Mouse (Mus musculus) right cerebral cortex, postnatal 10 days (tissue): ENCODE data around the gene 1700013F07Rik.
"Not testable (repeated sequence)": the region's sequence is repeated elsewhere in the genome, so short reads cannot be mapped to it uniquely, and the experiment has no call there.

Experiments
- DNase-seq, 2 experiments: peaks; one replicate each; pipeline ENCODE4 v3.0.0; 2021; ENCODE audit warnings: low spot score in 2 of 2

Gene 1700013F07Rik

DNA sequence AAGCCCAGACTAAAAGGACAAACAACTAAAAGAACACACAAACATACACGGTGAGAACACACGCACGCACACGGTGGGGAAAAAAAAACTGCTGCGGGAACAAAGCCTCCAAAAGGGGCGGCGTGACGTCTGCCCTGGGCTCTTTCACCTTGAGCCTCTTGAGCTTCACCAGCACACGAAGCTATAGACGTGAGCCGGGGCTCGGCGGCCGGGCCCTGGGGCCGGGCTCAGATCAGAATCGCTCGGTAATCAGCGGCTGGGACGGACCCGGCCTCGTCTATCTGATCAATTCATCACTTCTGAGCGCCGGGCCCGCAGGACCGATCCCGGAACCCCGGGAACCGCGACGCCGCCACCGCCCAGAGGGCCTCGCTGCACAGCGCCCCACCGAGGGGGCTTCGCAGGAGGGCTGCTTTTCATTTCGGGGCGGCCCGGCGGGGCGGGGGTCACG, 20.2 kb downstream of the 1700013F07Rik start:
- DNase-seq = peak in 1 of 2 experiments; percentile 53

DNA sequence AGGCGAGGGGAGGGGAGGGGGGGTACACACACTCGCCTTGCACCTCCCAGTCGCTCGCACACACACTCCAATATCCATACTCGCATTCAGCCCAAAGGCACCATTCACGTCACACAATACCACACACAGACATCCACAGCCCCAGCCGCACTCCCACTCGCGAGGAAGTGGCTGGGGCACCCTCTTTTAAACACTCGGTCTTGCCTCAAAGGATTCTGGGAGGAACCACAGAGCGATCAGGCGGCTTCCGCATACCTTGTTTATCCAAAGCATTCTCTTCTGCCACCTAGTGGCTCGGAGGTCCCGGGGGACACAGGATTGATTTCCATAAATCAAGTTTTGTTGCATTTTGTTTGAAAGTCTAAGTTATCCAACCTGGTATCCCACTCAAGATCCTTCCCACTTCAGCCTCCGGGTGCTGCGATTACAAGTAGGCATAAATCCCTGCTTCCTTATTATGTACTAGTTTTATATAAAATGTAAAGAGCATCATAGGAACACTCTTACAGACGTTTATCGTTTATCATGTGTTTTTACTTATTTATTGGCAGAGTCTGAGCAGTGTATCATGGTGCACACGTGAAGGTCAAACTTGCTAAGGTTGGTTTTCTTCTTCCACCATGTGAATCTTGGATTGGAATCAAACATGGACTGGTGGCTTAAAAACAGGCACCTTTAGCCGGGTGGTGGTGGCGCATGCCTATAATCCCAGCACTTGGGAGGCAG, 20.8 kb downstream of the 1700013F07Rik start:
- peak; percentile 96 to 97 for DNase-seq

DNA sequence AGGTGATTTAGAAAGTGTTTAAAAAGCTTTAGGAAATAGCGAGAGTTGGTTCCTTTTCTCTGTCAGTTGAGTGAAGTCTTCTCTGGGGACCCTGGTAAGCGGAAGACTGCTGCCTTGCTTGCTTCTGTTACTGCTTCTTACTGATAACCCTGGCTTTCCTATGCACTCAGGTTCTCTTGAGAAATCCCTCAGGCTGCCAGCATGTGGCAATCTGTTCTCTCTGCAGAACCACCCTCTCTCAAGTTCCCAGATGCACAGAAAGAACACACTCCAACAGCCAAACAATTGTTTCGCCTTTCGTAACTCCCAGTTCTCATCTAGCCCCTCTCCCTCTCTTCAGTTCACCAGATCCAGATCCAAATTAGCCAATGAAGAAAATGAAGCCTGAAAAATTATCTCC, 23.9 kb downstream of the 1700013F07Rik start:
- DNase-seq = no peak

DNA sequence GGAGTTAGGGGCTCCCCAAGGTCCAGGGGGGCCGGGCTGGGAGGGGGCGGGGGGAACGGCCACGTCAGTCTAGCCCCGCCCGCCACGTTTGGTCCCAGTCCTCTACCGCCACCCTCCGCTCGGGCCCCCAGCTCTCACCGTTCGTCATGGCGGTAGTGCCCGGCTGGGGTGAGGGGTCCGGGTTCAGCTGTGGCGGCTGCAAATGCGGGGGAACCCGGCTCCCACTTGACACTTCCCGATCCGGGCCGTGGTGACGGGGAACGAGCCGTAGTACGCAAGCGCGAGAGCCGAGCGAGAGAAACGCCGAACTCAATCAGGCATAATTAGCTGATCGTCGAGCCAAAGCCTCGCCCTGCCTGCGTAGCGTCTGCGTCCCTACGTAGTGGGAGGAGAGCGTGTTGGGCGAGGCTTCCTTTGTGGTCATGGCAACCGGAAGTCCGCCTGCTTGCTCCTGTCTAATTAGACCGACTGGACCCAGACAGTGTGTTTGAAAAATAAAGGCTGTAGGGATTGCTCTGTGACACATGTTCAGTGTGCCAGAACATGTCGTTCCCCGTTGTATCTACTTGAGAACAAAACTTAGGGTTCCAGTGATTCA, 28.3 kb downstream of the 1700013F07Rik start, which contains the start of gene Tmem167b:
Gene Tmem167b (minus strand): TSS at position 334 of the 598 bp plus-strand sequence.
- peak; percentile 98 for DNase-seq

DNA sequence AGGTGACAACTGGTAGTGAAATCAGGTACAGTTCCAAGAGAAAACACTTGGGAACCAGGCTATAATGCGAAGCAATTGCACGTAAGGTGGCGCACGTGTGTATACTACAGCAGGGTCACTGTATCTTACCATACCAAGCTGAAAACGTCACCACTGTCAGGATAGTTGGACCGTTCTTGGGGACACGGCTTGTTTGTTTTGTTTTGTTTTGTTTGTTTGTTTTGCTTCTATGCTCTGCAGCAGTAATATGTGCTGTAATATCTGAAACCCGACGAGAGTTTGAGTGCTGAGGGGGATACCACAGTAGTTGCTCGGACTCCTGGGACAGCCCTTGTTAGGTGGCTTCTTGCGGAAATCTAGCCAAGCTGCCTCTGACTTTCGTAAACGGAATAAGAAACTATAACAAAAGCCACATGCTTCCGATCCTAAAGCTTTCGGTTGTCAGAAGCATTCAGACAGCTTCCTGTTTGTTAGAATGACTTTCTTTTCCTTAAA, 28.9 kb downstream of the 1700013F07Rik start:
- peak in 1 of 2 experiments; percentile 36 for DNase-seq

DNA sequence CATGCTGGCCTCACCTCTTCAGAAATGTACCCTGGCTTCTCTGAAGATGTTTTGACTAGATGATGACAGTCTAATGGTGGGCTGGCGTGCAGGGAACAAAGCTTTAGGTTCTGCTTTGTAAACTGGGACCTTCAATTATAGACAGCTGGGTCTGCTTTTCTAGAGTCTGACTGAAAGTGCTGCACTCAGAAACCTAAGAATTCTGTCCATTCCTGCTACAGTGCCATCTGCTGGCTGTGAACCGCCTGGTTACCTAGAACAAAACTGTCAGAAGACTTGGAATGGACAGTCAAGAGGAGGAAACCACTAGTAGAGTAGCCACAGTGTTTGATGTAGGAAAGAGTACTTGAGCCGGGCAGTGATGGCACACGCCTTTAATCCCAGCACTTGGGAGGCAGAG, 29.4 kb downstream of the 1700013F07Rik start:
- peak; percentile 84 to 85 for DNase-seq

DNA sequence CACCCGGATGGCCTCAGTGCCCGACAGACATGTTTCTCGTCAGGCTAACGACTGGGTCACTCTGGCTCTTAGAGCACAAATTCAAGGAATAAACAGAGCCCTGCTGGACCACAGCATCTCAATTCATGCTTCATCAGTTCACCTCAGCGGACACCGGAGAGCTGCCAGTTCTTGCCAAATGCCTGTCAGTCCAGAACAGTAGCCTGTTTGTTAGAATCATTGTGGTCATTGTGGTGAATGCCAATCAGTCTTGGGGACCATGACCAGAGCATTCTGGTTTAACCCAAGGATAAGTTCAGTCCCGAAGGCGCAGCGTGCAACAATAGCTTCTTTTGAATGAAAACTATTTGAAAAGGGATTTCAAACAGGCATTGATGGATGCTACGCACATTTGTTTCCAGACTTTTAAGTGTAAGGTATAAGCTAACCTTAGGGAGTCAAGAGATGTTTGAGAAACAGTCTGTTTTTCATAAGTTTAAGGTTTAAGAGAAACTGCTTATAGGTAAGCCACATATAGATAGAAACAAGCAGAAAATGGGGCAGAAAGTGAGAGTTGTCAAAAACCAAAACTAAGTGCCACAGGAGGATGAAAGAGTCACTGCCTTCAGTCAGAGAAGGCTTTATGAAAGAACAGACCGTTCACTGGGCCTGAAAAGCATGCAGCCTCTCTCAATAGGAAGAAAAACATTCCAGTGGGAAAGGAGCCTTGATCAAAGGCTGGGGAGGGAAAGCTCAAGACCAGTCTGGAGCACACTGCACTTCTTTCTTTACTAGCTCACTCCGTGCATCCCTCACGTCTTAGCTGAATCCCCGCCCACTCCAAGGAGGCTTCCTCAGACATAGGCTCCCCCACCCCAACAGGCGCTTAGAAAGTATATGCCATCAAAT, 34.3 kb downstream of the 1700013F07Rik start:
- DNase-seq = peak; percentile 67 to 79

DNA sequence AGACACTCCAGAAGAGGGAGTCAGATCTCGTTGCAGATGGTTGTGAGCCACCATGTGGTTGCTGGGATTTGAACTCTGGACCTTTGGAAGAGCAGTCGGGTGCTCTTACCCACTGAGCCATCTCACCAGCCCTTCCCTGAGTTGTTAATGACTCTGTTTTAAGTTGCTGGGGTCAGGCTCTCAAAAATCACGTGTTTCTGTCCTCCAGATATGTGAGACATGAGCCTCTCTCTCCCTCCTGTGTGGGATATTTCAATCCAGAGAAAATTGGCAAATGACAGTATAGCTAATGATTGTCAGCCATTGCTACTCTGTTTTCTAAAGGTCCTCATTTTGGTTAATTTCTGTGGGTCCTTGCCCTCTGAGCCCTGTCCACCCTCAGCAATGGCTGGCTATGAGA, 35.7 kb downstream of the 1700013F07Rik start:
- not testable (repeated sequence) for DNase-seq

DNA sequence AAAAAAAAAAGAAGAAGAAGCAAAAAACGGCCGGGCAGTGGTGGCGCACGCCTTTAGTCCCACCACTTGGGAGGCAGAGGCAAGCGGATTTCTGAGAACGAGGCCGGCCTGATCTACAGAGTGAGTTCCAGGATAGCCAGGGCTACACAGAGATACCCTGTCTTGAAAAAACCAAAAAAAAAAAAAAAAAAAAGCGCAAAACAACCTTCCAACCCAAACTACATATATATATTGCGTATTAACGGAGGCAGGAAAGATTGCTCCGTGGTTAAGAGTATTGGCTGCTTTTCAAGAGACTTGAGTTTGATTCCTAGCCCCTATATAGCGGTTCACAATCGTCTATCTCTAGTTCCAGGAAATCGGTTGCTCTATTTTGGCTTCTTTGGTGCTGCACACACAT, 36.9 kb downstream of the 1700013F07Rik start:
- DNase-seq = no peak

DNA sequence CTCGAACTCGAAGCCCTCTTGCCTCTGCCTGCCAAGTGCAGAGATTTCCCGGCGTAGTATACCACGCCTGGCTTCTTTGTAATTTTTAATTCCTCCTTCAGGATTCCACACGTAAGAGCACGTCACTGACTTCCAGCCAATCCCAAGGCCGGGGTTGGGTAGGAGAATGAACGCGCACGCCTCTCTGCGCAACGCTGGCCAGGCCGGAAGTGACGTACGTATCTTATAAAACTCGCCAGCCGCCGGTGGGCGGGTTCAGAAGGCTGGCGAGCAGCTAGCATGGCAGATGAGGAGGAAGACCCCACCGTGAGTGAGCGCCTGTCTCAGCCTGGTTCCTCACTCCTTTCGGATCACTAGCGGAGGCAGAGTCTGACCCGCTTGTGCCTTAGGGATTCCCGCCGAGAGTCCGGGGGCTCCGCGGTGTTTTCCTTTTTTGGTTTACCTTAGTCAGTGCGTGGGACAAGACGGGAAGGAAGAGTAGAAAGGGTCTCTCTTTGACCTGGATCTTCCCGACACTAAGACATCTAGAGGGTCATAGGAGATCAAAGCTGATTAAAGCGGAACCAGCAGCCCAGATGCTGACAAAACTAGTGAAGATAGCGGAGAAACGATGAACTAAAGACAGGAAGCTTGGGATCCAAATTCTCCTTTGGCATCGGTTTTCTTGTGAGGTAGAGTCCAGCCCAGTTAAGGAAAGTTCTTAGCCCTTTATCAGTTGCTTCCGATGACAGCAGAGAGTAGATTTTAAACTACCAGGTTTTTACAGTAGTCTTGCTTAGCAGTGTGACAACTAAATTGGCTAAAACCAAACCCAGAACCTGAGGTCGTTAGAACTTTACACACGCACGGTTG, 37.7 kb downstream of the 1700013F07Rik start, which contains the start of gene Taf13:
Gene Taf13 (plus strand): TSS at position 256 of the 852 bp plus-strand sequence.
- DNase-seq = peak; percentile 98

DNA sequence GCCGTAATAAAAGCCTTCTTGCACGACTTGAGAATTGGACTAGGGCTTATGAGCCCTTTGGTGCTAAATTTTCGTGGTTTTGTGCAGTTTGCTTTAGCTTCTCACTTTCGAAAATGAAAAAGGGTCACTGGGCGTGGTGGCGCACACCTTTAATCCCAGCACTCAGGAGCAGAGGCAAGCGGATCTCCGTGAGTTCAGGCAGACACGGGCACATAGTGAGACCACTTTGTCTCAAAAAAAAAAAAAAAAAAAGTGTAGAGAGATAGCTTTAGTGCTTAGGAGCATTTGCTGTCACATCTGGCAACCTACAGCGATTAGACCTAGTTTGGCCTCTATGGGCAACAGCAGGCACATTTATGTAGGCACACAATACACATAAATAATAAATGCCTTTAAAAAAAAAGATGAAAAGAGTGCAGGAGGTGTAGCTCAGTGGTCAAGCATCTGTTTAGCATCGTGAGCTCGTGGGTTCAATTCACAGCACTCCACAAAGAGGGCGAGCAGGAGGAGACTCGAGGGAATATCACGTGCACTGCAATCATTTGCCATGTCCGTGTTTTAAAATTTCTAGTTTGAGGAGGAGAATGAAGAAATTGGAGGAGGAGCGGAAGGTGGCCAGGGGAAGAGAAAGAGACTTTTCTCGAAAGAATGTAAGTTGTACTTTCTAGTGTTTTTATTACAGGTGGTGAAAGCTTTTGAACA, 38.5 kb downstream of the 1700013F07Rik start:
- DNase-seq = no peak

DNA sequence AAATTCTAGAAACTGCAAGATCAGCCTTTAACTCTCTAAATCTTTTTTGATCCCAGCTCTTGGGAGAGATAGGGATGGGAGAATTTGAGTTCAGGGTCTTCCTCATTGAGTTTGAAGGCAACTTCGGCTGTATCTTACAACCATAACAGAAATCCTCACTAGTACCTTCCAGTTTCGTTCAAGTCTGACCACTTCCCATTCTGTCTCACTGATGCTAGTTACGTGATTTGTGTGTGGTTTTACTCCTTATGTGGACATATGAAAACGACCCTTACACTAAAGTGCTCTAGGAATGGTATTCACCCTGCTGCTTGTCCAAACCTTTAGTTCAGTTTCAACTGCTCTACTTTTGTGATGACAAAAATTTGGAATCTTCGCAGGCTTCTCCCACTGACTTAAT, 40.1 kb downstream of the 1700013F07Rik start:
- no peak for DNase-seq

DNA sequence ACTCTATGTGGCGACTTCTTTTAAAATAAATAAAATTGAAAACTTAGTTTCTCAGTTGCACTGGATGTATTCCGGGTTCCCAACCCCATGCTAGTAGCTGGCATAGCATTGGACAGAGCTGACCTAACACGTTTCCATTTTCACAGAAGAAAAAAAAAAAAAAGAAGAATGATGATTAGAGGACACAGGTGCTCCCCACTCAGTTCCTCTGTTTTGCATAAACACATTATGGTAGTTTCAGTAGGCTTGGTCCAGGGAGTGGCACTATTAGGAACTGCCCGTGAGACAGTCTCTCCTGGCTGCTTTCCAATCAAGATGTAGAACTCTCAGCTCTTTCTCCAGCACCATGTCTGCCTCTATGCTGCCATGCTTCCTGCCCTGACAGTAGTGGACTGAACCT, 50.6 kb downstream of the 1700013F07Rik start:
- DNase-seq = no peak

DNA sequence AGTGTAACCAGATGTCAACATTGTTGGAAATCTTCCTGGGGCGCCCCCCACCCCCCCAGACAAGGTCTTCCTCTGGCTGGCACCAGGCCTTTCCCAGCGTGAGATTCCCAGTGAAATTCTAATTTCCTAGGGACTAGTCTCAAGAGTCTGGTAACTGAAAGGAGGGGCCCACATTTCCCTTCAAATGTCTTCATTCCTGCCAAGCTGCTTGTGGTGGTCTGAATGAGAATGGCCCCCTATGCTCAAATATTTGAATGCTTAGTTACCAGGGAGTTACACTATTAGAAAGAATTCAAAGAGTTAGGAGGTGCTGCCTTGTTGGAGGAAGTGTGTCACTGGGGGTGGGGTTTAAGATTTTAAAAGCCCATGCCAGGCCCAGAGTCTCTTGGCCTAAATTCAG, 54.5 kb downstream of the 1700013F07Rik start:
- no peak for DNase-seq

DNA sequence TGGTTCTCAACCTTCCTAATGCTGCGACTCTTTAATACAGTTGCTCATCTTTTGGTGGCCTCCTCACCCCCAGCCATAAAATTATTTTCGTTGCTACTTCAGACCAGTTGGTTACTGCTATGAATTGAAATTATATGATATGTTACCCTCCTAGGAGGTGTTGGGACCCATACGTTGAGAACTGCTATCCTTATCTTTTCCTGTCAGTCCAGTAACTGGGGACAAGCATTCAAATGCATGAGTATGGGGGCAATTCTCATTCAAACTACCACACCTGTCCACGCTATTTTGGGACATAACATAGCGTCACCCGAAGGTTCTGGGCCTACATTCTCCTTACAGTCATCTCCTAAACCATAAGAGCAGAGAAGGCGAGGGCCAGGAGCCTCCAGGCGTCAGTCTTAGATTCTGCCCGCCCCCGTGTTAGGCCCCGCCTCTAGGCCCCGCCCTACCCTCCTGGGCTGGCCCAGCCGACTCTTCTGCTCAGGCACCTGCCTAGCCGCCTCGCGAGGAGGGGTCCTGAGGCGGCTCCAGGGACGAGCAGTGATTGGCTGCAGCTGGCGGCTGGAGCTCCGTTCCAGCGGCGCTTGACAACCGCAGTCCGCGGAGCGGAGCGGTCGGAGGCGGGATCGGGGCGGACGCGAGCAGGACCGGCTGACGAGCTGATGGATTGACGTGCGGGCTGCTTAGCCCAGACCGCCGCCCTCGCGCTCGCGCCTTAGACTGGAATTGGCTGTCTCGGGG, 57.0 kb downstream of the 1700013F07Rik start, which contains the start of gene Wdr47:
Gene Wdr47 (plus strand): TSS at position 494 of the 744 bp plus-strand sequence.
- DNase-seq = peak; percentile 97 to 98

DNA sequence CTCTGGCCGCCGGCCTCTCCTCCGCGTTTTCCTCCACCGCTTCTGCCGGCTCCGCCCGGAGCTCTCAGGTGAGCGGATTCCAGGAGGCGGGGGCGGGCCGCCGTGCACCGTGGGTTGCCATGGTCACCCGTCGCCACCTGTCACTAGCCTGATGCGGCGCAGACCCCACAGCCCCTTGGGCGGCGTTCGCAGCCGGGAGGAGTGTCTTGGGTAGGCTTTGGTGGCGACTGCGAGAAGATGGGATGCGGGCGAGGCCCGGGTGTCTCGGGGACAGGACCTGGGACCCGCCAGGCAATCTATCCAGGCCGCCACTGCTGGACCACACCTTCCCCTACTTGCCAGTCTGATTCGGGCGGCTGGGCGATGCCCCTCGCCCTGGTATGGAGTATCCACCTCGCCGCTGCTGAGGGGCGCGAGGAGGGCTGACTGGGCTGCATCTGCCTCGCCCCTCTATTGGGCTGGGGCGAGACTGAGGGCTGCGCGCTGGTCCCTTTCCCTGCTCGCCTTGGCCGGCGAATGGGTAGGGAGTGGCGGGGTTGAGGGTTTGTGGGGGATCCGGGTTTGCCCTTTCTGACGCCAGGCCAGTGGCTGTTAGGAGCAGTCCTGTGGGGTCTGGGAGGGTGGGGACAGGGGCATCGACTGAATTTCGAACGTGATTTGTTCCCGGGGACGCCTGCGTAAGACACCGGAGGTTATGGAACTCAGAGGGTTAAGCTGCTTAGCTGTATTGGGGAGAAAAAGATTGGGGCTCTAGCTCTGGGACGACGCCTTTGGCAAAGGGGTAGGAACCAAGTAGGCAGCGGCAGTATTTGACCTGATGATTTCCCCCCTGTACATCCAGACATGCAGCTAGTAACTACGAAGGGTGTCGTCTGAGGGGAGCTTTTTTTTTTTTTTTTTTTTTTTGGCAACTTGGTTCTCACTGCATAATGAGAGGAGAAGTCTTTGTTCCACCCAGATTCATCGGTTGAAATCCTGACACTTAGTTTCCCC, 57.9 kb downstream of the 1700013F07Rik start:
- DNase-seq = peak in 1 of 2 experiments; percentile 40
